Mouse (Mus musculus): Measurements from ENCODE around the gene Slc39a10. TPM values are rescaled to one million over a fixed set of nuclear protein-coding genes. Genes with fewer than 3 reads are reported as not detected.
A peak's percentile ranks its signal among the peaks of the same experiment; 100 is the strongest.

The Slc39a10 gene
- total RNA-seq, 1 experiment: 71.5 TPM

DNA sequence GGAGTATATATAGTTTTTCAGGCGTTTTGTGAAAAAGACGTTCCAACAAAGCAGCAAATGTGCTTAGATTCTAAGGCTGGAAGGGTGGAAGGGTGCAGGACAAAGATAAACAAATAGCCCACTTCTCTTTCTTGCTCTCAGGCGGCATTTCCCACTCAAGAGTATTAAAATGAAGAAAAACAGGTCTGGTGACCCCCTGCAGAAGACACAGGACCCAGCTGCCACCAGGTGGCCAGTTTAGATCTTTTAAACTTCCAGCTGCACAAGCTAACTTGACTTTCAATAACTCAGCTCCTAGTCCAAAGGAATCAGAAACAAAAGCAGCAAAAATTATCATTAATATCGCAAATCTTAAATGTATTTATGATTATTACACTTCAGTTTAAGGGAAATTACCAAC lies 36.2 kb downstream of the Slc39a10 start:
- TF ChIP-seq ZC3H11A (IDR thresholded peaks at IDR 0.05; ENCODE audit: borderline replicate concordance, low read depth, low read length) (no peak), MAFK (IDR thresholded peaks at IDR 0.05; ENCODE audit: insufficient read depth, low read depth, low read length) (no peak), CHD2 (IDR thresholded peaks at IDR 0.05; ENCODE audit: low read depth, low read length) (no peak), ZNF384 (IDR thresholded peaks at IDR 0.05; ENCODE audit: low read depth, low read length) (no peak), HCFC1 (IDR thresholded peaks at IDR 0.05; ENCODE audit: borderline replicate concordance, insufficient read depth, low read length) (no peak)
- no peak for DNase-seq (ENCODE audit: low read depth, low spot score)
- in situ Hi-C loops (cut with MboI; ENCODE audit: low sequenced_read_pairs in 2 of 2, unreplicated experiment in 2 of 2): no loop called here
- no peak overlapping the region for H3K4me3 ChIP-seq (ENCODE audit: insufficient read depth in 1 of 2, low read depth in 1 of 2, low read length in 2 of 2, poor library complexity in 1 of 2, severe bottlenecking in 1 of 2)
- no peaks in the 10 kb centered on the region for H3K9me3 ChIP-seq (ENCODE audit: control insufficient read depth, insufficient read depth, low read depth, low read length)
- no peak overlapping the region for H3K27ac ChIP-seq (ENCODE audit: insufficient read depth, low read depth, low read length, poor library complexity, severe bottlenecking)
- peaks cover 0 to 3% of the 10 kb centered on the region in 2 experiments; a peak in 1 of 4 replicates for H3K4me1 ChIP-seq (ENCODE audit: control insufficient read depth in 2 of 2, insufficient read depth in 2 of 2, low read length in 2 of 2, poor library complexity in 1 of 2)
- no peak overlapping the region for H3K9ac ChIP-seq (ENCODE audit: insufficient read depth, low read depth, low read length, poor library complexity, severe bottlenecking)
- H3K36me3 ChIP-seq (ENCODE audit: control insufficient read depth, insufficient read depth, low read length, poor library complexity, severe bottlenecking): no peaks in the 10 kb centered on the region; the same call in 1 of the 2 replicates

DNA sequence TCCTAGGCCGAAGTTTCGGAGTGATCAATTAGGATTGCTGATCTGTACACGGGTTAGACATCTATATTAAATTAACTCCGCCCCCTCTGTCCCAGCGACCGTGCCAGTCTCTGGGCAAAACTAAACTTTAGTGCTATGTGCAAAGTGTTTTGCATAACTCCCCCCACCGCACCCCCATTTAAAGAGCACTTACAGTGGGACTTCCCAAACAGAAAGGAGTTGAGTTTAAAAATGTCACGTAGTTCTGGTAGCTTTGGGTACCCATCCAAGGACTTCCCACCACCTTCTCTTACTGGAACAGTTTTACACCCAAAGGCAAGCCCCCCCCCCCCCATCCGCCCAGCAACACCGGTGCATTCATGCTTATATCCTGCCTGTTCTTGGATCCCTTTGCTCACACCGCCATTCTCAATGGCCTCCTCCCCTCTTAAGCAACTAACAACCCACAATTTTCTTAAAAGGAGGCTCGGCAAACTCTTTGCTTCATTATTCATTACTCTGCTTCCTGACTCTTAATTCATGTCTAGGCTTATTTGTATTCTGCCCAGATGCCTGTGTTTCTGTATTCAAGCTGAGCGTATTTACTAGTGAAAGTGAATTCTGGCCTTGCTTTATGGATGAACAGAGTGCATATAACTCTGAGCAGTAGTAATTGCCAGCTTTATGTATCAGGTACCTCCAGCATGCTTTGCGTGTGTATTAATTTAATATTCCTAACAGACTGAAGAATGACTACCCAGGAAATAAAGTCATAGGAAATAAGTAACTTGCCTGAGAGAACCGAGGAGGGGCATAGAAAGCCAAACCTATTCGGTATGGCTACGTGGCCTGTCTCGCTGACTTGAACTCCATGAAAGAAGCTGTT lies 38.4 kb downstream of the Slc39a10 start:
- DNase-seq (ENCODE audit: low read depth, low spot score): no peak
- H3K36me3 ChIP-seq (ENCODE audit: control insufficient read depth, insufficient read depth, low read length, poor library complexity, severe bottlenecking): no peaks in the 10 kb centered on the region; the same call in 1 of the 2 replicates
- in situ Hi-C loops (cut with MboI; ENCODE audit: low sequenced_read_pairs in 2 of 2, unreplicated experiment in 2 of 2): no loop called here

DNA sequence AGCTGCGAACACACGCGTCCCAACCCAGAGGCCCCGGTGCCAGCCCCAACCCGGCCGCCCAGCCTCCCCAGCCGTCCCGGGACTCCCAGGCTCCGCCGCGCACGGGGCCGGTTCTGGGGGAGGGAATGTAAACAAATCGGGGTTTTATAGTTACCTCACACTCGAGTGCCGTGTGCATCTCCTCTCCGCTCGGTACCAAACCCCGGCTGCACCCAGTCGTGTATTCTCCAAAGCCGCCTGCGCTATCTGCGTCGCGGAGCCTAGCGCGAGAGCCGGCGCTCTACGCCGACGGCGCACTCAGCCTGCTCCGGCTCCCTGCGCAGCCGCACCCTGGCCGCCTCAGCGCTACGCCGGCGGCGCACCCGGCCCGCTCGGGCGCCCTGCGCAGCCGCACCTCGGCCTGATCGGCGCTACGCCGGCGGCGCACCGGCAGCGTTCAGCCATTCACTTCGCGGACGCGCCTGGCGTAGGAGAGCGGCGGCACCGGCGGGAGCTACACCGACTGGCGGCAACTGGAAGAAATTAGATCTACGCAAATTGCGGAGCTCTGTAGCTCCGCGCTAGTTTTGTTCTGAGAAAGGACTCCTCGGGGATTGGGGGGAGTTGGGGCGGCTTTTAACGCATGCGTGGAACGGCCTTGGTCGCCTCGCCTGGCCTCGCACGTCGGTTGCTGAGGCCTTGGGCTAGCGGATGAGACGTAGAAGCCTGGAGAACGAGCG lies 39.2 kb downstream of the Slc39a10 start:
- Histone ChIP-seq H3K4me3 (ENCODE audit: insufficient read depth in 1 of 2, low read depth in 1 of 2, low read length in 2 of 2, poor library complexity in 1 of 2, severe bottlenecking in 1 of 2) (peak overlapping the region; percentile 4 to 84; a peak in 3 of 4 replicates), H3K36me3 (ENCODE audit: control insufficient read depth, insufficient read depth, low read length, poor library complexity, severe bottlenecking) (no peaks in the 10 kb centered on the region; the same call in 1 of the 2 replicates), H3K4me1 (ENCODE audit: control insufficient read depth in 2 of 2, insufficient read depth in 2 of 2, low read length in 2 of 2, poor library complexity in 1 of 2) (peaks cover 0 to 5% of the 10 kb centered on the region in 2 experiments; a peak in 1 of 4 replicates), H3K9ac (ENCODE audit: insufficient read depth, low read depth, low read length, poor library complexity, severe bottlenecking) (peak overlapping the region; percentile 97), H3K27ac (ENCODE audit: insufficient read depth, low read depth, low read length, poor library complexity, severe bottlenecking) (peak overlapping the region; percentile 94), H3K9me3 (ENCODE audit: control insufficient read depth, insufficient read depth, low read depth, low read length) (no peaks in the 10 kb centered on the region)
- peak; percentile 83 for DNase-seq (ENCODE audit: low read depth, low spot score)
- in situ Hi-C loops (cut with MboI; ENCODE audit: low sequenced_read_pairs in 2 of 2, unreplicated experiment in 2 of 2): no loop called here
- TF ChIP-seq CHD2 (IDR thresholded peaks at IDR 0.05; ENCODE audit: low read depth, low read length) (no peak), HCFC1 (IDR thresholded peaks at IDR 0.05; ENCODE audit: borderline replicate concordance, insufficient read depth, low read length) (no peak), MAFK (IDR thresholded peaks at IDR 0.05; ENCODE audit: insufficient read depth, low read depth, low read length) (no peak), ZC3H11A (IDR thresholded peaks at IDR 0.05; ENCODE audit: borderline replicate concordance, low read depth, low read length) (no peak), ZNF384 (IDR thresholded peaks at IDR 0.05; ENCODE audit: low read depth, low read length) (no peak)

More for the DNA sequence above, 38.4 kb downstream of the Slc39a10 start:
- H3K9ac ChIP-seq (ENCODE audit: insufficient read depth, low read depth, low read length, poor library complexity, severe bottlenecking): peak overlapping the region; percentile 32
- peak overlapping the region in 1 of 2 experiments; percentile 53; a peak in 2 of 4 replicates for H3K4me3 ChIP-seq (ENCODE audit: insufficient read depth in 1 of 2, low read depth in 1 of 2, low read length in 2 of 2, poor library complexity in 1 of 2, severe bottlenecking in 1 of 2)
- no peak for TF ChIP-seq CHD2 (IDR thresholded peaks at IDR 0.05; ENCODE audit: low read depth, low read length)
- no peak for TF ChIP-seq ZNF384 (IDR thresholded peaks at IDR 0.05; ENCODE audit: low read depth, low read length)
- TF ChIP-seq MAFK (IDR thresholded peaks at IDR 0.05; ENCODE audit: insufficient read depth, low read depth, low read length): no peak
- TF ChIP-seq ZC3H11A (IDR thresholded peaks at IDR 0.05; ENCODE audit: borderline replicate concordance, low read depth, low read length): no peak
- peak overlapping the region; percentile 79 for H3K27ac ChIP-seq (ENCODE audit: insufficient read depth, low read depth, low read length, poor library complexity, severe bottlenecking)
- H3K9me3 ChIP-seq (ENCODE audit: control insufficient read depth, insufficient read depth, low read depth, low read length): no peaks in the 10 kb centered on the region
- H3K4me1 ChIP-seq (ENCODE audit: control insufficient read depth in 2 of 2, insufficient read depth in 2 of 2, low read length in 2 of 2, poor library complexity in 1 of 2): peaks cover 0 to 5% of the 10 kb centered on the region in 2 experiments; a peak in 1 of 4 replicates

DNA sequence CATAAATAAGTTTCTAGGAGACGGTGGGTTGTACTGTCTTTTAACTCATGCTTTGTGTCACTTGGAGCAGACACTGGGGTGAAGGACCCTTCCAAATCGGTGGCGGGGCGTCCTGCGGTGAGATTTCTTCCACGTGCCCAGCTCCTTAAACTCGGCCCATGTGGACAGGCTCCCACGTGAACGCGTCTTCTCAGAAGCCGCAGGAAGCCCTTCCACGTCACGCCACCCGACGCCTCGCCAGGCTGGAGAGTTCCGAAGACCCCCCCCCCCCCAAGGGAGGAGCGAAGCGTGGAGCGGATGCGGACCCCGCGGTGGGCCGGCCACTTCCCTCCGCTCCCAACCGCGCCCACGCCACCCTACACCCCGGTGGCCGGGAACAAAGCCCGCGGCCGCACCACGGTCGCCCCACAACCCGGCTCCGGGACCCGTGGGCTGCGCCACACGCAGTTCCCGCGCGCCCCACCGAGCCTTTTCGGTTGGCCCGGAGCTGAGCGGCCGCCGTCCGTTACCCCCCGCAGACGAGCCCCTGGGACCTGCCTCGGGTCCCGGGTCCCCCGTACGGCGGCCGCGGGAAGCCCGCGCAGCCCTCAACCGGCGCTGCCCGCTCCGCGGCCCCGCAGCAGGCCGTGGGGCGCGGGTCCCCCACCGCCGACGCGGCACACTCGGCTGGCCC lies 39.9 kb downstream of the Slc39a10 start:
- peaks cover 0 to 2% of the 10 kb centered on the region in 2 experiments; a peak in 1 of 4 replicates for H3K4me1 ChIP-seq (ENCODE audit: control insufficient read depth in 2 of 2, insufficient read depth in 2 of 2, low read length in 2 of 2, poor library complexity in 1 of 2)
- TF ChIP-seq CHD2 (IDR thresholded peaks at IDR 0.05; ENCODE audit: low read depth, low read length) (no peak), ZNF384 (IDR thresholded peaks at IDR 0.05; ENCODE audit: low read depth, low read length) (no peak), HCFC1 (IDR thresholded peaks at IDR 0.05; ENCODE audit: borderline replicate concordance, insufficient read depth, low read length) (no peak), ZC3H11A (IDR thresholded peaks at IDR 0.05; ENCODE audit: borderline replicate concordance, low read depth, low read length) (no peak), MAFK (IDR thresholded peaks at IDR 0.05; ENCODE audit: insufficient read depth, low read depth, low read length) (no peak)
- in situ Hi-C loops (cut with MboI; ENCODE audit: low sequenced_read_pairs in 2 of 2, unreplicated experiment in 2 of 2): no loop called here

More for the DNA sequence above, 39.9 kb downstream of the Slc39a10 start:
- peak overlapping the region; percentile 45 to 84 for H3K4me3 ChIP-seq (ENCODE audit: insufficient read depth in 1 of 2, low read depth in 1 of 2, low read length in 2 of 2, poor library complexity in 1 of 2, severe bottlenecking in 1 of 2)
- H3K27ac ChIP-seq (ENCODE audit: insufficient read depth, low read depth, low read length, poor library complexity, severe bottlenecking): peak overlapping the region; percentile 94
- H3K9ac ChIP-seq (ENCODE audit: insufficient read depth, low read depth, low read length, poor library complexity, severe bottlenecking): peak overlapping the region; percentile 97
- H3K9me3 ChIP-seq (ENCODE audit: control insufficient read depth, insufficient read depth, low read depth, low read length): no peaks in the 10 kb centered on the region
- no peaks in the 10 kb centered on the region for H3K36me3 ChIP-seq (ENCODE audit: control insufficient read depth, insufficient read depth, low read length, poor library complexity, severe bottlenecking)
- peak; percentile 40 for DNase-seq (ENCODE audit: low read depth, low spot score)
